Mouse (Mus musculus): ENCODE results near the gene Zcchc4.
A peak's percentile ranks its signal among the peaks of the same experiment; 100 is the strongest.
"Not testable (repeated sequence)": the region's sequence is repeated elsewhere in the genome, so short reads cannot be mapped to it uniquely, and the experiment has no call there.

The Zcchc4 gene

DNA sequence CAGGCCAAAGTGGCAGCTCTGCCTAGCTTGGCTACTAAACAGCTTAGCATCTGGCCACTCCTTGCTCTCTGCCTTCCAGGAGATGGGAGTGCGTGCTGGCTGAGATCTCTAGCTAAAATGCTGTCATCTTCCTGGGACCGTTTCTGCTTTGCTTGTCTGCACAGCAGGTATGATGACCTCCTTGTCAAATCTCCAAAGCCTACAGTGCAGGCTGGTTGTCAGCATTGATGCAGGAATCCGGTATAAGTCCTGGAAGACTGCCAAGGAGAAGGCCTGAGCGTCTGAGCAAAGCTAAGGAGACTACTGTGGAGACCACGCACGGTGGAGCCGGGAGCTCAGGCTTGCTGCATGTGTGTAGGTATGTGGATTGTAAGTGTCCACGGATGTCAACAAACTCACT, at the start of gene Zcchc4:
Gene Zcchc4, plus strand, starts transcription at position 173 of the 400 bp plus-strand sequence.
- DNase-seq (ENCODE audit: low spot score in 2 of 2) = no peak

DNA sequence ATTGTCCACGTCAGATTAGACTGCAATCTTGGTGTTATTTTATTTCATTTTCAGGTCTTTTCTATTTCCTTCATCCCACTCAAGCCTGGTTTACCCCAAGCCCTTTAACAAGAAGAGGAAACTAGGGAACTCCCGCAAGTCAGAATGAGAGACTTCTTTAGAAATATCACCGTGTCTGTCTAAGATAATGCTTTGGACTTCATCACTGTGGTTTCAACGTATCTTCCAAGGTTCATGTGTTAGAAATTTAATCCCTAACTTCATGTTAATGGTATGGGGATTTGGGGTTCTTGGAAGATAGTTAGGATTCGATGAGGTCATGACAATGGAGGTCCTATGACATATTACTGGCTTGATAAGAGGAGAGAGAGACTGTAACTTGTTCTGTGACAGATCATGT, 47.5 kb upstream of the Zcchc4 start:
- DNase-seq (ENCODE audit: low spot score in 2 of 2) = no peak

DNA sequence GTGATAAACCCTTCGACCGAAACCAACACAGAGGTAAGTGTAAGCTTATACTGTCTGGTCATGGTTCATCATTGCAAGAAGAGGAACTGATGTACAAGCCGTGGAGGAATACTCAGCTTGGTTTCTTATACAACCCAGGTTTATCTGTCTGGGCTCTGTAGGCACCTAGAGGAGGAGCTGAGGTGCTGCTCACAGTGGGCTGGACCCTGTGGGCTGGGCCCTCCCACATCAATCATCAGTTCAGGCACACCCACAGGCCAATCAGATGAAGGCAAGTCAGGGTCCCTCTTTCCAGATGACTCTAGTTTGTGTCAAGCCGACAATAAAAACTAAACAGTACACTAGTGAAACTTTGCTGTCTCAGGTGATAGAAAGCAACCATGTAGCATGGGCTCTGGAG, 42.4 kb upstream of the Zcchc4 start:
- DNase-seq (ENCODE audit: low spot score in 2 of 2) = no peak

DNA sequence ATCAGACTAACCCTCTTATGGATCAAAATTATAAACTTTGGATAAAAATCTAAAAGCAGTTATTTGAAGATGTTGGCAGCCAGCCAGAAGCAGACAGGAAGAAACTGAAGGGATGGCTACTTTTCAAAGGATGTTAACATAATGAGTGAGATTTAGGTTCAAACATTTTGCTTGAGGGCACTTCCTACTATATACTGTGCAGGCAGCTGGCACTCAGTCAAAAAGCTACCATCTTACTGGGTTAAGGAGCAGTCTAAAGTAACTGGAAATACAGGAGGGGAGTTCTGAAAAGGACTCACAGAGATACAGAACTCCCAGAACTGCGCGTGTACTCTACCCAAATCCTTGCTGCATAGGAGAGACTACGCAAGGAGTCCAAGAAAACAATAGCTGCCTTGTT, 39.2 kb upstream of the Zcchc4 start:
- no peak for DNase-seq (ENCODE audit: low spot score in 2 of 2)

DNA sequence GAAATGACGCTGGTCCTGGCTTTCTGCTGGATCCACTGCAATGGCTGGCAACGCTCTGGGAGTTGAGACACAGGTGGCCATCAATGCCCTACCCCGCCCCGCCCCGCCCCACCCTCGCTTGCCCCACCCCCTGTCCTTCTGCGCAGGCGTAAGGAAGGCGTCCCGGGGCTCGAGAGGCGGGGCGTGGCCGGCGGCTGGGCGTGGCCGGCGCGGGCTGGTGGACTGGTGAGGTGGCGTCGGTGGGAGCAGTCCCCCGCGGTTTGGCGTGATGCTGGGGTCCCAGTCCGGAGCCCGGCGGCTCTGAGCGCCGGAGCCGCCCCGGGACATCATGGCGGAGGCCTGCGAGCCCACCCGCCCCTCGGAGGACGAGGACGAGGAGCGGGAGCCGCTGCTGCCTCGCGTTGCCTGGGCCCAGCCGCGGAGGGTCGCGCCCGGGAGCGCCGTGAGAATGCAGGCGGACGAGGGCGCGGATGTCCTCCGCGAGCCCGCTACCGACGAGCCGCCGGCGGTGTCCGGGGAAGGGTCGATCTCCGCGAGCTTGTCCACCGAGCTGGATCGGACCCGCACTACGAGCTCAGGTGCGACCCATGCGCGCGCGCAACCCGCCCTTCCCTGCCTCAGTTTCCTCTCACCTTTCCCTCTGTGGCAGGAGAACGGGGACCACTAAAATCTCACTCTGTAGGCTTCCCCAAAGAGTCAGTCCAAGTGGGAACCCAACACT, 33.7 kb upstream of the Zcchc4 start, which contains the start of gene Pi4k2b:
Gene Pi4k2b, plus strand, starts transcription at position 184 of the 721 bp plus-strand sequence.
- peak in 1 of 2 experiments; percentile 28 for DNase-seq (ENCODE audit: low spot score in 2 of 2)

DNA sequence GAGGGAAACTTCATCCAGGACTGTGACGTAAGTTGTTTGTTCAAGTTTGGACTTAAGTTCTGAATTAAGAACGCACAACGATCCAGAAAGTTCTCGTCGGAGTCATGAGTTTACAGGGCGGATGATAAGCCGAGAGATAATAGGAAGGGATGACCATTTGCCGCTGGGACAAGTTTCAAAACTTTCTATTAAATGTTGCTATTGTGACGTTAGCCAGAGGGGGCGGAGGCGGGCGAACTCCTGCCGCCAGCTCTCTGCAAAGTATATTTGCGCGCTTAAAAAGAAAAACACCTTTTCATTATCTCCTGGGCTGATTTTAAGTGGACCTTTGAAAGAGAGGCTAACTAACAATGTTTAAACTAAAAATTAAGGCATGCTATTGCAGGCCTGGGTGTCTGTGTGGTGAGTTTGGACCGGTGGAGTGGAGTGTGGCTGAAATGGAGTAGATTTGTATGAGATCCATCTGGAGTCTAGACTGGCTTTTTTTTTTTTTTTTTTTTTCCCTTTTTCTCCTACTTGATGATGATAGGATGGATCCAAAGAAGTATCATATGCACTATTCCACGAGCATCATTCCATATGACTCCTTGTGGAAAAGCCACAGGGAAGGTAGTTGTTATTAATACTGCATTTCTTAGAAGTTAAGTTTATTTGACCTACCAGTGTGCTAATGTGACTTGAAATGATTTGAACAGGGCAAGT, 32.9 kb upstream of the Zcchc4 start:
- peak in 1 of 2 experiments; percentile 4 for DNase-seq (ENCODE audit: low spot score in 2 of 2)

DNA sequence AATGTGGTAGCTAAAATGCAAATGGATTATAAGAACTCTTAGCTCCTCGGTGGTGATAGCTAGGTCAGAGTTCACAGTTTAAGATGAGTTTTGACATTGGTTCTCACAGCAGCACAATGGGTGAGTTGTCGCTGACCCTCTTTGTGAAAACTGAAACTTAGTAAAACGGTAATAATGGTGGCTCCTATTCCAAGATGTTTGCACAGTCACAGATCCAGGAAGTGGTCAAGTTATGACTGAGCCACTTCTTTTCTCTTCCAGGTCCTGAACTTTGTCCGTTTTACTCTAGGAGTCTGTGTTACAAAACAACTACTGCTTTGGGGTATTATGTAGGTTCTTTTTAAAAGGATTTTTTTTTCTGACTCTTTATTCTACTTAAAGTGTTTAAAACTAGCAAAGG, 32.0 kb upstream of the Zcchc4 start:
- DNase-seq (ENCODE audit: low spot score in 2 of 2) = no peak

DNA sequence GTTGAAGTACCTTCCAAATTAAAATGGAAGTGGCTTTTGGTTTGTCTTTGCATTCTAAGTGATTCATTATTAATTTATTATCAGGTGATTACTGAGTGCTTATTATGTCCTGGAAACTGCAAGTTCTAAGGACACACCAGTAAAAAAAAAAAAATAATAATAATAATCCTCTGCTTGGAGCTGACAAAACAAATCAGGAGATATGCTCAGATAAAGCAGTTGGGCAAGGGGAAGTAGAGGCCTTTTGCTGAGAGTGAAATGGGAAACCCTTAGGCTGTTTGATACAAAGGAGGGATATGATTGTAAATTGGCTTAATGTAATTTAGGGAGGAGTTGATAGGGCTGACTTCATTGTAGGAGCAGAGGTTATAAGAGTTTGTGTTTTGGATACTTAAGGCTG, 28.3 kb upstream of the Zcchc4 start:
- no peak for DNase-seq (ENCODE audit: low spot score in 2 of 2)

DNA sequence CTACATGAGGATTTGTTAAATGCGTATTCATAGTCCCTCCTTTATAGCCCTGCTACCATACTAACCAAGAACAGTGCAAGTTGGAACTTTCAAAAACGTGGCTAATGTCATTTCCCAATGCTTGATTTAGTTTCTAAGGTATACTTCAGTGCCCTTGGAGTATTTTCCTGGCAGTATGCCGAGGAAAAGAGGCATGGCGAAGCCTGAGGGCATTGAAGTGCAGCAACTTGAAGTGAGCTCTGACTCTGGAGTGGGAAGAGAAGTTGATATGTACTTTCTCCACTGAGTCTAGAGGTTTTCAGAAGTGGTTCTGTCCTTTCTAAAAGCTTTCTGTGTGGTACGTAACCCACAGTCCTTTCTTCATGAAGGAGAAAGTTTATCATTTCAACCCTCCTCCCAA, 26.5 kb upstream of the Zcchc4 start:
- DNase-seq (ENCODE audit: low spot score in 2 of 2) = no peak

DNA sequence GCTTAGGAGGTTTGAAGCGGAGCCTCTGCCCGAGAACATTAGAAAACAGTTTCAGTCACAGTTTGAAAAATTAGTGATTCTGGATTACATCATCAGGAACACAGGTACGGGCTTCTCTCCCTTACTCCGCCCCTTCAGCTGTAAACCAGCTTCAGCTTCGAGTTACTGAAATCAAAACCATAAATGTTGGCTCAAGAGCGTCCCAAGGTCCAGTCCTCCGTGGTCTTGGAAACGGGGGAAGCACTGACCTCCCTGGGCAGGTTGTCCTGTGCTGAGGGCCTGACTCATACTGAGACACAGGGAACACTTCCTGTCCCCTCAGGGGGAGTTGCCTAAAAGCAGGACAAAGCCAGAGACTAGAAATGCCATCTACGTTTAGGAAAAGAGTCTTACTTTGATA, 22.1 kb upstream of the Zcchc4 start:
- no peak for DNase-seq (ENCODE audit: low spot score in 2 of 2)

DNA sequence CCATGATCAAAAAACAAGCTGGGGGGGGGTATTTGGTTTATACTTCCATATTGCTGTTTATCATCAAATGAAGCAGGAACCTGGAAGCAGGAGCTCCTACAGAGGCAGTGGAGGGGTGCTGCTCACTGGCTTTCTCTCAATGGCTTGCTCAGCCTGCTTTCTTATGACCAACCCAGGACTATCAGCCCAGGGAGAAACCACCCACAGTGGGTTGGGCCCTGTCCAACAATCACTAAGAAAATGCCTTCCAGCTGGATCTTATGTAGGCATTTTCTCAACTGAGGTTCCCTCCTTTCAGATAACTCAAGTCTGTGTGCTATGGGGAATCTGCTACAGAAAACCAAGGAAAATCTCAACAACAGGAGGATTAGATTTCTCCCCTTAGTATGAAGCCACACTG, 21.0 kb upstream of the Zcchc4 start:
- no peak for DNase-seq (ENCODE audit: low spot score in 2 of 2)

DNA sequence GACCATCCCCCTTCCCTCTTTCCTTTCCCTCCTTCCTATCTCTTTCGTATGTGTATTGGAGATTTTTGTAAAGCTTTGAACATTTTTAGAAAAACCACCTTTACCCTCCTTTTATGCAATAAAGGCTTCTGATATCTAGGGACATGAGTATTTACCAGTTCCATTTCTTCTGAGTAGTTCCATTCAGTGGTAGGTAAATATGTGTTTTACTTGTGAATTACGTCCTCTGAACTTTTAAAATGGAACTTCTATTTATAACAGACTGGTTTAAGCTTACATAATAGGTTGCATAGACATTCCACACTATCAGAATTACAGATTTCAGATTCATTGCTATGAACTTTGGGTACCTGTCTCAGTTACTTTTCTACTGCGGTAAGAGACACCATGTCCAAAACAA, 19.9 kb upstream of the Zcchc4 start:
- DNase-seq (ENCODE audit: low spot score in 2 of 2) = no peak

DNA sequence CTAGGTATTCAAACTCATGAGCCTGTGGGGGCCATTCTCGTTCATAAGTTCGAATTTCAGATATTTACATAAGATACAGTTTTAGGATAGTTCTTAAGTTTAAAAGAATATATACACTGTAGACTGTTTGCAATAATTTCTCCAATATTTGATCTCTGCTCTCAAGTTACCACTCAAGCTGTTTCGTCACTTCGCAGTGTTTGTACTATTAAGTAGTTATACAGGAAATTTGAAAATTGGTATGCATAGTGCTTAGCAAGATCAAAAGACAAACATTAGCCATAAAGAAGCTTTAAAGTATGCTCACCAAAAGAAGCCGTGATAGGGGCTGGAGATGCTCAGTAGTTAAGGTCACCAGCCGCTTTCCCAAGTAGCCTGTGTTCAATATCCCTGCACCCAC, 19.2 kb upstream of the Zcchc4 start:
- no peak for DNase-seq (ENCODE audit: low spot score in 2 of 2)

DNA sequence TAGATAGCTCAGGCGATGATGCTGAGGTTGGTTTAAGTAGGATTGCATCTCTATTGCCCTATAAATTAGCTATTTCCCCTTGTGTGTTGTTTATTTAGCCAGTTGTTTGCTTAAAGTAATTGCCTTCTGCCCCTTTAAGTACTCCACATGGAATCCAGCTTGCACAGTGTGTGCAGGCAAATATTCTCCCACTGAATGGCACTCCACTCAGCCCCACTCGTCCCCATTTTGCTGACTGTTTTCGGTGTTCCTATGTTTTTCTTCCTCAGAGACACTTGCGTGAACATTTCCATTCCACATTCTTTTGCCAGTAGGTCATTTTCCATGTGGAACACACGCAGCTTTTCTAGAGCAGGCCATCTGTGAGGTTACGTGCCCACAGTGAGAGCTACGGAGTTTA, 12.6 kb upstream of the Zcchc4 start:
- no peak for DNase-seq (ENCODE audit: low spot score in 2 of 2)

DNA sequence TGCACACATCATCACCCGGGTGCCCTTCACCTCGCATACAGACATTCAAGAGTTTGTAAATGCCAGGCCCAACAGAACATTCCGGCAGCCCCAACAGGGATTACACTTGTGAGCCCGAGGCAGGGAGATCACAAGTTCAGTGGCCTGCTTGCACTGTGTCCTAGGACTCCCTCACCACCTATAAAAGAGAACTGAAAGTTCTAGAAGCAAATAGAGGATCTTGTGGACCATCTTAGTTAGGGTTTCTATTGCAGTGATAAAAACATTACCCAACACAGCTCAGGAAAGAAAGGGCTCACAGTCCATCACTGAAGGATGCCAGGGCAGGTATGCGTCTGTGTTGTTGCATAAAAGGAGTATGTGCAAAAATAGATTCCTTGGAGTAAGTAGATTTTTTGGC, 942 bp upstream of the Zcchc4 start:
- no peak for DNase-seq (ENCODE audit: low spot score in 2 of 2)

DNA sequence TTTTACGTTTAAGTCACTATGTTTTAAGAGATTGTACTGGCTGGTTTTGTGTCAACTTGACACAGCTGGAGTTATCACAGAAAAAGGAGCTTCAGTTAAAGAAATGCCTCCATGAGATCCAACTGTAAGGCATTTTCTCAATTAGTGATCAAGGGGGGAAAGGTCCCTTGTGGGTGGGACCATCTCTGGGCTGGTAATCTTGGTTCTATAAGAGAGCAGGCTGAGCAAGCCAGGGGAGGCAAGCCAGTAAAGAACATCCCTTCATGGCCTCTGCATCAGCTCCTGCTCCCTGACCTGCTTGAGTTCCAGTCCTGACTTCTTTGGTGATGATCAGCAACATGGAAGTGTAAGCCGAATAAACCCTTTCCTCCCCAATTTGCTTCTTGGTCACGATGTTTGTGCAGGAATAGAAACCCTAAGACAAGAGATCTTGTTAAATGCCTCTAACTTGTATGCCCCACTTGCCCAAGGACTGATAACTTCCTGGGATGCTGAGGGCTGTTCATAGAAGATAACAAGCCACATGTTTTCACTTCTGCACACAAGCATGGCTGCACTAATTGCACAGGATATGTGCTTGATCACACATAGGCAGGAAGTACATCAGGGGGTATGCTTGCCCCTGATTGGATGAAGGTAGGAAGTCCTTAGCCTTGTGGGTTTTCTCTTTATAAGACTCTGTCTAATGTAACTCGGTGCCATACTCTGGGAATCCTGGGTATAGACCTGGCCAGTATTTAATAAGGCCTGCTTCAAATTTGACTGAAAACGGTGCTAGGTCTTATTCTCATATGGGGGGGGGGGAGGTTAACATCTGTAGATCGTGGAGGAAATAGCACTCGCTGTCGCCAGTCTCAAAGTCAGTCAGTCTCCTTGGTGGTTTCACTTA, 1.5 kb downstream of the Zcchc4 start:
- DNase-seq (ENCODE audit: low spot score in 2 of 2) = not testable (repeated sequence)

DNA sequence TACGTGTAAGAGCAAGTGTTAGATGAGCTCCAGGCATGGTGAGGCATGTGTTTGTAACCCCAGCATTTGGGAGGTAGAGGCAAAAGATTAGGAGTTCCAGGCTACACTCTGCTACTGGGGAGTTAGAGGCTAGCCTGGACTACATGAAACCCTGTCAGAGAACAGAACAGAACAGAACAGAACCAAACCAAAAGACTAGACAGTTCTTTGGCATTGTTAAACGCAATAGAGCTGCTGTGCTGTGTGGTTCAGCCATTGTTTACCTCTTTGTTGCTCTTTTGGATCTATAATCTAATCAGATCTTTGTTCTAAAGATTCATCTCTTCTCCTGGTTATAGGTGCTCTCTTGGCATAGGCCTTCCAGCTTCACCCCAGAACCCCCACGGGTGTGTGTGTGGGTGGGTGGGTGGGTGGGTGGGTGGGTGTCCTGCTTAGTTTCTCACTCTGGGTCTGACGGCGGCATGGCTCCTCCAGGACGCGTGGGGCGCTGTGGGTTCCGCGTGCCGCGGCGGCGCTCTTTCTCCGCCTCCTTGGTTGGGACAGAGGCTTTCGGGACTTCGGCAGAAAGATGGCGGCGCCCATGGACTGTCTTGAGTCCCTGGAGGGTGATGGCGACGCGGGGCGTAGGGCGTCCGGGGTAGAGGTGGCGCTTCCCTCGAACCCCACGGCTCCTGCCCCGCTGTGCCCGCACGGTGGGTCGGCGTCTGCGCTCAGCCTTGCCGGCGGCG, 7.5 kb downstream of the Zcchc4 start:
- DNase-seq (ENCODE audit: low spot score in 2 of 2) = peak; percentile 54 to 90

DNA sequence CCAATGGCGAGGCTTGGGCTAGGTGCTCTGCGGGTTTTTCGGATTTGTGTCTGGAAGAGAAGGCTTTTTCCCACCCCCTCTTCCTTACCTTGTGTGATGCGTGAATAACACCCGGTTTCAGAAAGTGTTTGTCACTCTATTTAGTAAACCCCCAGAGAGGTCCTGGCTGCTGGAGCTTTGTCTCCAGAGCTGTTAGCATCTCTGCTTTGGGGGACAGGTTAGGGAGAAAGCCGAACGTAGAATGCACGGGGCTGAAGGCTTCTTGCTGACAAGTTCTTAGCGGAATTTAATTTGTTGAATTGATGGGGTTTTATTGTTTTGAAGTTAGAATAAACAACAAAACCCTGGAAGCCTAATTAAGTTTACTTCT, 8.0 kb downstream of the Zcchc4 start:
- no peak for DNase-seq (ENCODE audit: low spot score in 2 of 2)

DNA sequence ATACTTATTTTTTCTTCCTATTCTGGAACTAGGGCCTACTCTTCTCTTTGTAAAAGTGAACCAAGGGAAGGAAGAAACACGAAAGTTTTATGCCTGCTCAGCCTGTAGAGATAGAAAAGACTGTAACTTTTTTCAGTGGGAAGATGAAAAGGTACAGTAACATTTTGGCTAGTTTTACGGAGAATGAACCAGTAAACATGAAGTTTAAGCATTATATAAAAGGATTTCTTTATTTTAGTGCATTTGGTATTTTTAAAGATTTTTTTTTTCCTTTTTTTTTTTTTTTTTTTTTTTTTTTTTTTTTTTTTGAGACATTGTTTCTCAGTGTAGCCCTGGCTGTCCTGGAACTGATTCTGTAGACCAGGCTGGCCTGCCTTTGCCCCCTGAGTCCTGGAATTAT, 8.7 kb downstream of the Zcchc4 start:
- no peak for DNase-seq (ENCODE audit: low spot score in 2 of 2)

DNA sequence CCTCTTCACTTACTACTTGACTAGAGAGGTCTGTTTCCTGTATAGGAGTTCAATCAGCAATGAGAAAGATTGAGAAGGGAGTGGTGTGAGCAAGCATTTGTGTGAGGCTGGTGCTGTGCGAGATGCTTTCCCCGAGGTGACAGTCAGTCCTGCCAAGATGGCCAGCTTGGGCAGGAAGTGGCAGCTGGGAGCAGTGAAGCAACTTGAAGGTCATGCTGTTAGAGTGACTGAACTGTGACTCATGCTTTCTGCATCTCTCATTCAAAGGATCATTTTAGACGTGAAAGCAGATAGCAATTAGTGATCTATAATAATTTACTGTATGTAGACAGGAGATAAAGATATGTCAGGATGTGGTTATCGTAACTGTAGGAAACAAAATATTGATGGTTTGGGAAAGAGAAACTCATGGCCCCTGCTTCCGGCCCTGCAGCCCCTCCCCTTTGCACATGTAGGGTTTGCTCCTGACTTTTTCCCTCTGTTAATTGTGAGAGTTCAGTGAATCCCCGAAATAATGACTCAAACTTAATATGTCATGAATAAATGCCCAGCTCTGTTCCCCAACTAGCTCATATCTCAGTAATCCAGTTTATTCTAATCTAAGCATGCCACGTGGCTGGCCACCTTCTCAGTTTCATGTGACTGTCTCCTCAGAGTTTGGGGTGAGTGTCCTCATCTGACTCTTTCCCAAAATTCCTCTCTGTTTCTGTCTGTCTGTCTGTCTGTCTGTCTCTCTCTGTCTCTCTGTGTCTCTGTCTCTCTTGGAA, 11.5 kb downstream of the Zcchc4 start:
- DNase-seq (ENCODE audit: low spot score in 2 of 2) = no peak

DNA sequence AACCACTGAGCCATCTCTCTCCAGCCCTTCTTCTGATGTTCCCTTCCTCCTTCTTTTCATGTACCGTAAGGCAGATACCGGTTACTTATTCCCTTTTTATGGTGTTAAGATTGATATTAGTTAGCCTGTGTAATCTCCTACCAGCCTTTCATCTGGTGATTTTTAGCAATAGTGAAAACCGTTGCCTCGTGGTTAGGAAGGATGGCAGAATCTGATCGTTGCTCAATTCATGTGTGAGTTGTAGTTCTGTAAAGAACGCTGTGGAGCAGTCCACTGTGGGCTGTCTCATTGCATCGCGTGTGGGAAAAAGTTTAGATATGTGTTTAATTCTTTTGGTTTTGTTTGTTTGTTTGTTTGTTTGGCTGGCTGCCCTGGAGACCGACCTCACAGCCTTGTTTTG, 18.0 kb downstream of the Zcchc4 start:
- DNase-seq (ENCODE audit: low spot score in 2 of 2) = no peak

All from left cerebral cortex, adult 9 months (tissue).